Mouse (Mus musculus) heart, embryonic 12.5 days (tissue): Measurements from ENCODE around the gene Rftn1. TPM values are rescaled to one million over a fixed set of nuclear protein-coding genes. Genes with fewer than 3 reads are reported as not detected.

Source experiments
- ATAC-seq: fragments of 200-750 bp; cut with Nextera tagmentation; 2 replicates; pipeline ENCODE4 v1.8.0; 2017; ENCODE audit warnings: moderate TSS enrichment, moderate library complexity; ENCODE audit not compliant: insufficient number of reproducible peaks, low FRiP score
- H3K27ac ChIP-seq: fragments of 300-500 bp; sonication (generic); 2 replicates; pipeline ENCODE4 v1.5.1; 2016; ENCODE audit warnings: mild to moderate bottlenecking, moderate library complexity; ENCODE audit not compliant: poor library complexity, severe bottlenecking
- H3K27me3 ChIP-seq: fragments of 300-500 bp; sonication (generic); replicated peaks from 2 replicates; pipeline ENCODE4 v1.6.1; 2016; ENCODE audit warnings: mild to moderate bottlenecking, moderate library complexity
- H3K36me3 ChIP-seq: fragments of 300-500 bp; sonication (generic); 2 replicates; pipeline ENCODE4 v1.6.1; 2016; ENCODE audit warnings: mild to moderate bottlenecking, moderate library complexity
- H3K4me1 ChIP-seq: fragments of 300-500 bp; sonication (generic); replicated peaks from 2 replicates; pipeline ENCODE4 v1.6.1; 2016; ENCODE audit warnings: mild to moderate bottlenecking
- H3K4me2 ChIP-seq: fragments of 300-500 bp; sonication (generic); 2 replicates; pipeline ENCODE4 v1.6.1; 2016; ENCODE audit warnings: mild to moderate bottlenecking, moderate library complexity
- H3K4me3 ChIP-seq: fragments of 300-500 bp; sonication (generic); 2 replicates; pipeline ENCODE4 v1.5.1; 2016; ENCODE audit warnings: mild to moderate bottlenecking
- H3K9ac ChIP-seq: fragments of 300-500 bp; sonication (generic); 2 replicates; pipeline ENCODE4 v1.6.1; 2016; ENCODE audit warnings: mild to moderate bottlenecking, moderate library complexity
- H3K9me3 ChIP-seq: fragments of 300-500 bp; sonication (generic); replicated peaks from 2 replicates; pipeline ENCODE4 v1.6.1; 2016; ENCODE audit warnings: mild to moderate bottlenecking, moderate library complexity
- WGBS: fragments of 180-500 bp; shearing (Covaris S2); methylation state at CpG from one replicate; pipeline ENCODE4 v1.1.7; 2016; 5-methylcytosine and 5-hydroxymethylcytosine counted together
- polyA plus RNA-seq: library from polyadenylated mRNA; unstranded; fragments of >200 nt; fragmentation: Nextera tagmentation; extraction: Ambion mirVana; gene quantifications from 2 replicates; pipeline ENCODE4 v1.2.1, GENCODE M21; 2016

Gene Rftn1
- polyA plus RNA-seq, 1 experiment from 2014 or later: 24.2 TPM

- no peak overlapping the region for H3K4me3 ChIP-seq
These were observed 8.8 kb upstream of the Rftn1 start for GRCm38 (mm10) chr17:50199075-50199850.

GRCm38 (mm10) chr17:50197572-50197971 lies 7.1 kb upstream of the Rftn1 start:
- peaks cover 11% of the 10 kb centered on the region; the same call in 1 of the 2 replicates for H3K4me1 ChIP-seq
- WGBS: 62% methylated on average over 4 of the region's 4 CpGs
- H3K36me3 ChIP-seq: no peaks in the 10 kb centered on the region

More at GRCm38 (mm10) chr17:50199075-50199850, 8.8 kb upstream of the Rftn1 start:
- Histone ChIP-seq H3K4me2 (no peak overlapping the region), H3K9me3 (no peaks in the 10 kb centered on the region), H3K27ac (no peak overlapping the region), H3K27me3 (peaks cover 22% of the 10 kb centered on the region; the same call in 1 of the 2 replicates), H3K4me1 (peaks cover 11% of the 10 kb centered on the region; the same call in 1 of the 2 replicates), H3K36me3 (no peaks in the 10 kb centered on the region), H3K9ac (no peak overlapping the region)
- ATAC-seq: no peak
- WGBS: 81% methylated on average over 8 of the region's 8 CpGs

GRCm38 (mm10) chr17:50196005-50196672 lies 5.7 kb upstream of the Rftn1 start:
- Histone ChIP-seq H3K9me3 (no peaks in the 10 kb centered on the region), H3K4me3 (no peak overlapping the region), H3K27me3 (peaks cover 34% of the 10 kb centered on the region), H3K4me1 (peaks cover 11% of the 10 kb centered on the region; the same call in 1 of the 2 replicates), H3K36me3 (no peaks in the 10 kb centered on the region), H3K4me2 (no peak overlapping the region), H3K27ac (no peak overlapping the region), H3K9ac (no peak overlapping the region)
- 34% methylated on average over 10 of the region's 10 CpGs for WGBS
- no peak for ATAC-seq

More at GRCm38 (mm10) chr17:50197572-50197971, 7.1 kb upstream of the Rftn1 start:
- no peak for ATAC-seq
- H3K9ac ChIP-seq: no peak overlapping the region
- H3K27ac ChIP-seq: no peak overlapping the region
- H3K9me3 ChIP-seq: no peaks in the 10 kb centered on the region
- peaks cover 30% of the 10 kb centered on the region; the same call in 1 of the 2 replicates for H3K27me3 ChIP-seq
- H3K4me2 ChIP-seq: no peak overlapping the region
- H3K4me3 ChIP-seq: no peak overlapping the region

- Histone ChIP-seq H3K27me3 (peaks cover 39% of the 10 kb centered on the region), H3K9ac (no peak overlapping the region), H3K4me1 (peaks cover 5% of the 10 kb centered on the region; the same call in 1 of the 2 replicates), H3K4me2 (no peak overlapping the region), H3K27ac (no peak overlapping the region), H3K9me3 (no peaks in the 10 kb centered on the region), H3K4me3 (no peak overlapping the region), H3K36me3 (no peaks in the 10 kb centered on the region)
- WGBS: 96% methylated on average over 7 of the region's 7 CpGs
- no peak for ATAC-seq
These were observed 4.9 kb upstream of the Rftn1 start for GRCm38 (mm10) chr17:50195399-50195798.

- Histone ChIP-seq H3K27ac (no peak overlapping the region), H3K9ac (no peak overlapping the region), H3K4me3 (no peak overlapping the region), H3K36me3 (no peaks in the 10 kb centered on the region), H3K27me3 (peaks cover 39% of the 10 kb centered on the region), H3K4me1 (peaks cover 2% of the 10 kb centered on the region; the same call in 1 of the 2 replicates), H3K9me3 (no peaks in the 10 kb centered on the region), H3K4me2 (no peak overlapping the region)
- 64% methylated on average over 3 of the region's 3 CpGs for WGBS
- ATAC-seq: no peak
These were observed 4.1 kb upstream of the Rftn1 start for GRCm38 (mm10) chr17:50194541-50194940.

GRCm38 (mm10) chr17:50193653-50194052 lies 3.2 kb upstream of the Rftn1 start:
- WGBS: 38% methylated on average over 3 of the region's 3 CpGs
- ATAC-seq: no peak
- Histone ChIP-seq H3K4me2 (no peak overlapping the region), H3K4me1 (peaks cover 11% of the 10 kb centered on the region; the same call in 1 of the 2 replicates), H3K4me3 (no peak overlapping the region), H3K36me3 (no peaks in the 10 kb centered on the region), H3K27me3 (peaks cover 39% of the 10 kb centered on the region), H3K27ac (no peak overlapping the region), H3K9ac (no peak overlapping the region), H3K9me3 (no peaks in the 10 kb centered on the region)

- H3K27me3 ChIP-seq: peaks cover 30% of the 10 kb centered on the region
- 49% methylated on average over 10 of the region's 10 CpGs for WGBS
- H3K9me3 ChIP-seq: no peaks in the 10 kb centered on the region
- no peak overlapping the region for H3K4me3 ChIP-seq
- no peak overlapping the region for H3K9ac ChIP-seq
- H3K4me2 ChIP-seq: no peak overlapping the region
- ATAC-seq: no peak
- no peaks in the 10 kb centered on the region for H3K36me3 ChIP-seq
- no peak overlapping the region for H3K27ac ChIP-seq
- H3K4me1 ChIP-seq: peaks cover 12% of the 10 kb centered on the region; the same call in 1 of the 2 replicates
These were observed 2.0 kb upstream of the Rftn1 start for GRCm38 (mm10) chr17:50192376-50192940.

- Histone ChIP-seq H3K9me3 (no peaks in the 10 kb centered on the region), H3K4me2 (no peak overlapping the region), H3K4me3 (no peak overlapping the region), H3K27me3 (peaks cover 30% of the 10 kb centered on the region), H3K4me1 (peaks cover 12% of the 10 kb centered on the region; the same call in 1 of the 2 replicates), H3K9ac (no peak overlapping the region), H3K36me3 (no peaks in the 10 kb centered on the region), H3K27ac (no peak overlapping the region)
- WGBS: 48% methylated on average over 9 of the region's 9 CpGs
- ATAC-seq: no peak
These were observed 964 bp upstream of the Rftn1 start for GRCm38 (mm10) chr17:50191318-50191957.

GRCm38 (mm10) chr17:50189381-50190012 lies 977 bp downstream of the Rftn1 start:
- H3K36me3 ChIP-seq: no peaks in the 10 kb centered on the region
- H3K27ac ChIP-seq: no peak overlapping the region
- ATAC-seq: peak; percentile 58
- H3K9ac ChIP-seq: peak overlapping the region; percentile 83
- no peaks in the 10 kb centered on the region for H3K9me3 ChIP-seq
- H3K4me3 ChIP-seq: peak overlapping the region; percentile 72
- H3K4me2 ChIP-seq: peak overlapping the region; percentile 93
- peaks cover 25% of the 10 kb centered on the region for H3K27me3 ChIP-seq
- H3K4me1 ChIP-seq: peaks cover 12% of the 10 kb centered on the region; the same call in 1 of the 2 replicates
- WGBS: 2% methylated on average over 24 of the region's 24 CpGs

GRCm38 (mm10) chr17:50188662-50189345 lies 1.7 kb downstream of the Rftn1 start:
- peak overlapping the region; percentile 83; the same call in 1 of the 2 replicates for H3K9ac ChIP-seq

More at GRCm38 (mm10) chr17:50188662-50189345, 1.7 kb downstream of the Rftn1 start:
- Histone ChIP-seq H3K27ac (no peak overlapping the region), H3K27me3 (peaks cover 25% of the 10 kb centered on the region), H3K4me3 (peak overlapping the region; percentile 72), H3K9me3 (no peaks in the 10 kb centered on the region), H3K4me2 (peak overlapping the region; percentile 93), H3K4me1 (peaks cover 17% of the 10 kb centered on the region; the same call in 1 of the 2 replicates), H3K36me3 (no peaks in the 10 kb centered on the region)
- whole genome bisulfite sequencing: 64% methylated on average over 12 of the region's 12 CpGs
- no peak for ATAC-seq
